Mouse (Mus musculus) adrenal gland, adult 2 months (tissue): ENCODE measurements around the gene Acy3. TPM values are rescaled to one million over a fixed set of nuclear protein-coding genes. Genes with fewer than 3 reads are reported as not detected.

Experiments used
- polyA plus RNA-seq: library from polyadenylated mRNA; depleted of rRNA; stranded (reverse); fragments of >200 nt; gene quantifications from 2 replicates; pipeline ENCODE4 v1.2.3, GENCODE M21; 2012; rRNA removed
- total RNA-seq, 2 experiments: library from RNA; stranded (reverse); gene quantifications; 2 replicates each; pipeline ENCODE4 v1.2.3; 2021

Gene Acy3
- total and polyA plus RNA-seq, 3 experiments, result 16.5 to 80.5 (median 22.7) TPM

Other genes with a start within 250 kb of the Acy3 start
Only the 30 nearest of the 32 such genes appear.
- gene Kmt5b, start 219.1 kb upstream of the Acy3 start, total RNA-seq, result 10 to 100 TPM; 40.6 to 52.5 TPM
- gene Kmt5b, start 219.1 kb upstream of the Acy3 start, polyA plus RNA-seq, result 14.2 and 14.9 TPM in 2 replicates
- gene Chka, start 134.8 kb upstream of the Acy3 start, total RNA-seq, result 100 to 1,000 TPM in 1 of 2 experiments, 10 to 100 TPM in 1; 42.1 to 124 TPM
- gene Chka, start 134.8 kb upstream of the Acy3 start, polyA plus RNA-seq, result 149 and 154 TPM in 2 replicates
- 10 to 100 TPM; 63.5 to 84.6 TPM for gene Tcirg1, start 79.4 kb upstream of the Acy3 start, total RNA-seq
- 181 and 204 TPM in 2 replicates for gene Tcirg1, start 79.4 kb upstream of the Acy3 start, polyA plus RNA-seq
- 100 to 1,000 TPM; 376 to 380 TPM for gene Ndufs8, start 73.8 kb upstream of the Acy3 start, total RNA-seq
- gene Ndufs8, start 73.8 kb upstream of the Acy3 start, polyA plus RNA-seq, result 391 and 420 TPM in 2 replicates
- gene Aldh3b1, start 56.8 kb upstream of the Acy3 start, total RNA-seq, result 100 to 1,000 TPM in 1 of 2 experiments, 10 to 100 TPM in 1; 26.6 to 136 TPM
- gene Aldh3b1, start 56.8 kb upstream of the Acy3 start, polyA plus RNA-seq, result 115 and 188 TPM in 2 replicates
- 10 to 100 TPM; 48.3 to 59.2 TPM for gene Unc93b1, start 51.4 kb upstream of the Acy3 start, total RNA-seq
- gene Unc93b1, start 51.4 kb upstream of the Acy3 start, polyA plus RNA-seq, result 180 and 186 TPM in 2 replicates
- under 1 TPM; 0.38 to 0.63 TPM for gene Aldh3b3, start 27.9 kb upstream of the Acy3 start, total RNA-seq
- gene Aldh3b3, start 27.9 kb upstream of the Acy3 start, polyA plus RNA-seq, result 0.43 and 0.54 TPM in 2 replicates
- gene Aldh3b2, start 14.2 kb upstream of the Acy3 start, total RNA-seq, result 10 to 100 TPM; 12.2 to 15.2 TPM
- 4.0 and 7.6 TPM in 2 replicates for gene Aldh3b2, start 14.2 kb upstream of the Acy3 start, polyA plus RNA-seq
- gene Tbx10, start 6.2 kb downstream of the Acy3 start, total RNA-seq, result not detected
- not detected in 2 replicates for gene Tbx10, start 6.2 kb downstream of the Acy3 start, polyA plus RNA-seq
- gene Nudt8, start 14.0 kb downstream of the Acy3 start, total RNA-seq, result 10 to 100 TPM; 25.1 to 27.0 TPM
- gene Nudt8, start 14.0 kb downstream of the Acy3 start, polyA plus RNA-seq, result 36.7 and 65.9 TPM in 2 replicates
- under 1 TPM; 0.55 to 0.69 TPM for gene Gm49405, start 14.1 kb downstream of the Acy3 start, total RNA-seq
- gene Gm49405, start 14.1 kb downstream of the Acy3 start, polyA plus RNA-seq, result 1.3 and 2.0 TPM in 2 replicates
- gene Doc2g, start 16.7 kb downstream of the Acy3 start, total RNA-seq, result 1 to 10 TPM; 1.1 to 1.8 TPM
- gene Doc2g, start 16.7 kb downstream of the Acy3 start, polyA plus RNA-seq, result 6.2 and 9.3 TPM in 2 replicates
- gene Ndufv1, start 26.2 kb downstream of the Acy3 start, total RNA-seq, result 100 to 1,000 TPM; 260 to 445 TPM
- 145 and 150 TPM in 2 replicates for gene Ndufv1, start 26.2 kb downstream of the Acy3 start, polyA plus RNA-seq
- gene Gstp1, start 51.4 kb downstream of the Acy3 start, total RNA-seq, result 100 to 1,000 TPM; 401 to 452 TPM
- 752 and 925 TPM in 2 replicates for gene Gstp1, start 51.4 kb downstream of the Acy3 start, polyA plus RNA-seq
- gene Gstp2, start 59.5 kb downstream of the Acy3 start, total RNA-seq, result 10 to 100 TPM; 57.2 to 61.4 TPM
- 7.9 and 13.8 TPM in 2 replicates for gene Gstp2, start 59.5 kb downstream of the Acy3 start, polyA plus RNA-seq
- gene Gstp3, start 73.0 kb downstream of the Acy3 start, total RNA-seq, result 1 to 10 TPM in 1 of 2 experiments, under 1 TPM in 1; 0.62 to 2.3 TPM
- gene Gstp3, start 73.0 kb downstream of the Acy3 start, polyA plus RNA-seq, result 0.79 and 0.83 TPM in 2 replicates
- not detected for gene Cabp2, start 95.0 kb downstream of the Acy3 start, total RNA-seq
- not detected in 2 replicates for gene Cabp2, start 95.0 kb downstream of the Acy3 start, polyA plus RNA-seq
- gene Cdk2ap2, start 110.6 kb downstream of the Acy3 start, total RNA-seq, result 100 to 1,000 TPM; 128 to 131 TPM
- 339 and 371 TPM in 2 replicates for gene Cdk2ap2, start 110.6 kb downstream of the Acy3 start, polyA plus RNA-seq
- 10 to 100 TPM; 87.4 to 87.6 TPM for gene Pitpnm1, start 113.4 kb downstream of the Acy3 start, total RNA-seq
- 164 and 171 TPM in 2 replicates for gene Pitpnm1, start 113.4 kb downstream of the Acy3 start, polyA plus RNA-seq
- gene Aip, start 139.3 kb downstream of the Acy3 start, total RNA-seq, result 100 to 1,000 TPM; 102 to 134 TPM
- 89.5 and 99.3 TPM in 2 replicates for gene Aip, start 139.3 kb downstream of the Acy3 start, polyA plus RNA-seq
- under 1 TPM; 0.09 to 0.17 TPM for gene Gpr152, start 153.2 kb downstream of the Acy3 start, total RNA-seq
- gene Gpr152, start 153.2 kb downstream of the Acy3 start, polyA plus RNA-seq, result 0.10 and 0.18 TPM in 2 replicates
- under 1 TPM; 0.29 to 0.69 TPM for gene Cabp4, start 157.5 kb downstream of the Acy3 start, total RNA-seq
- 0.12 and 0.26 TPM in 2 replicates for gene Cabp4, start 157.5 kb downstream of the Acy3 start, polyA plus RNA-seq
- 100 to 1,000 TPM; 154 to 202 TPM for gene Coro1b, start 162.0 kb downstream of the Acy3 start, total RNA-seq
- 199 and 225 TPM in 2 replicates for gene Coro1b, start 162.0 kb downstream of the Acy3 start, polyA plus RNA-seq
- 1 to 10 TPM; 2.5 to 5.7 TPM for gene Ptprcap, start 167.0 kb downstream of the Acy3 start, total RNA-seq
- gene Ptprcap, start 167.0 kb downstream of the Acy3 start, polyA plus RNA-seq, result 54.9 and 57.6 TPM in 2 replicates
- gene Rps6kb2, start 176.8 kb downstream of the Acy3 start, total RNA-seq, result 10 to 100 TPM; 27.6 to 39.5 TPM
- 48.3 and 60.8 TPM in 2 replicates for gene Rps6kb2, start 176.8 kb downstream of the Acy3 start, polyA plus RNA-seq
- 1 to 10 TPM; 2.9 to 5.8 TPM for gene Carns1, start 188.9 kb downstream of the Acy3 start, total RNA-seq
- gene Carns1, start 188.9 kb downstream of the Acy3 start, polyA plus RNA-seq, result 3.8 and 5.1 TPM in 2 replicates
- under 1 TPM in 1 of 2 experiments, not detected in 1; 0.97 TPM for gene Tbc1d10c, start 204.7 kb downstream of the Acy3 start, total RNA-seq
- 2.1 and 4.8 TPM in 2 replicates for gene Tbc1d10c, start 204.7 kb downstream of the Acy3 start, polyA plus RNA-seq
- 100 to 1,000 TPM; 342 to 392 TPM for gene Ppp1ca, start 205.5 kb downstream of the Acy3 start, total RNA-seq
- 443 and 514 TPM in 2 replicates for gene Ppp1ca, start 205.5 kb downstream of the Acy3 start, polyA plus RNA-seq
- 10 to 100 TPM in 1 of 2 experiments, 1 to 10 TPM in 1; 6.9 to 12.3 TPM for gene Rad9a, start 215.1 kb downstream of the Acy3 start, total RNA-seq
- gene Rad9a, start 215.1 kb downstream of the Acy3 start, polyA plus RNA-seq, result 16.4 and 17.2 TPM in 2 replicates
- 1 to 10 TPM; 5.5 to 9.0 TPM for gene Clcf1, start 227.7 kb downstream of the Acy3 start, total RNA-seq
- 16.3 and 19.3 TPM in 2 replicates for gene Clcf1, start 227.7 kb downstream of the Acy3 start, polyA plus RNA-seq